ENCODE assay signal across 27 mouse cellular contexts in the genomic region with DNA sequence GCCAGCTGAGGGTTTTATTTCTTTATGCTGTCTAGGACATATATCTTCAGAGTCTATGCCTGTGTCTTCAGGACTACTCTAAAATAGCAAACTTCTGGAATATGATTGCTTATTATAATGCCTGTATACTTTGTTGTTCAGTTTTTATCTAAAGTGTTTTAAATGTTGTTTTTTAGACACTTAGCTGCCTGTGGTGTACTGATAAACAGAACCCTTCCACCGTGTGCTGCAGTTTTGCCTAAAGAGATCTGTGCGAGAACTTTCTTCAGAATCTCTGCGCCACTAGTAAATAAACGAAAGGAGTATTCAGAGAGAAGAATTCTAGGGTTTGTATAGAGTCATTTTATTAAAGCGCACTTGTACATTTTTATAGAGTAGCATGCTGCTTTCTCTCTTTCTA. TPM values are rescaled to one million over a fixed set of nuclear protein-coding genes. Genes with fewer than 3 reads are reported as not detected.
DNase-seq lines count a peak whose midpoint lies in the region; ATAC-seq lines count a peak whose summit lies in the region.
"Had no signal": no experiment of that assay in that cellular context is flagged by ENCODE, and none has a peak within 500 bp of the region (broad histone marks: within the 10 kb centered on the region; RNA-seq: fewer than 3 reads in every experiment).

No protein-coding gene starts in this region.

- H3K27me3 ChIP-seq in liver, embryonic 11.5 days (replicated peaks; ENCODE audit: control insufficient read depth, insufficient read depth, low read length): no peaks in the 10 kb centered on the region
- no peaks in the 10 kb centered on the region for H3K27me3 ChIP-seq in liver, embryonic 13.5 days
- H3K27me3 ChIP-seq in liver, embryonic 16.5 days (ENCODE audit: control insufficient read depth, insufficient read depth, low read depth, low read length): no peaks in the 10 kb centered on the region
- H3K27me3 ChIP-seq: embryonic facial prominence, embryonic 12.5 days; embryonic facial prominence, embryonic 15.5 days; heart, embryonic 13.5 days; Patski had no signal

- 69% methylated on average over 5 of the region's 5 CpGs for WGBS in liver, embryonic 11.5 days
- WGBS in liver, embryonic 13.5 days (ENCODE audit: insufficient replicate concordance): 49% methylated on average over 5 of the region's 5 CpGs
- WGBS in liver, embryonic 16.5 days (ENCODE audit: insufficient replicate concordance): 47% methylated on average over 5 of the region's 5 CpGs

- H3K9ac ChIP-seq in liver, embryonic 11.5 days (ENCODE audit: low read depth, low read length): no peak overlapping the region
- H3K9ac ChIP-seq in liver, embryonic 13.5 days: peak overlapping the region; percentile 1; the same call in 1 of the 2 replicates
- no peak overlapping the region for H3K9ac ChIP-seq in liver, embryonic 16.5 days (ENCODE audit: low read depth, low read length)
- H3K9ac ChIP-seq: embryonic facial prominence, embryonic 12.5 days; embryonic facial prominence, embryonic 15.5 days; forebrain, postnatal 0 days; heart, embryonic 13.5 days; hindbrain, embryonic 14.5 days had no signal

- H3K36me3 ChIP-seq in liver, embryonic 11.5 days (ENCODE audit: control insufficient read depth, insufficient read depth, low read length): peaks cover 12% of the 10 kb centered on the region
- peaks cover 38% of the 10 kb centered on the region for H3K36me3 ChIP-seq in liver, embryonic 13.5 days
- H3K36me3 ChIP-seq in liver, embryonic 16.5 days (ENCODE audit: control insufficient read depth, insufficient read depth): peaks cover 14% of the 10 kb centered on the region

- no peak for ATAC-seq in liver, embryonic 11.5 days (replicated peaks; ENCODE audit: low FRiP score)
- ATAC-seq in liver, embryonic 13.5 days (ENCODE audit: low read depth): peak; percentile 53; the same call in 1 of the 2 replicates
- peak; percentile 49; the same call in 1 of the 2 replicates for ATAC-seq in liver, embryonic 16.5 days (ENCODE audit: low read depth)
- peak; percentile 63 for ATAC-seq in megakaryocyte-erythroid progenitor cell, adult 5-6 weeks (replicated peaks; ENCODE audit: low FRiP score, low TSS enrichment, poor library complexity, severe bottlenecking)
- ATAC-seq: forebrain, embryonic 14.5 days; forebrain, postnatal 0 days; hindbrain, postnatal 0 days; Patski had no signal

- 0 out of 2 replicates have a peak overlapping the region, but pooled peaks have one; percentile 13 for H3K27ac ChIP-seq in liver, embryonic 11.5 days (ENCODE audit: low read depth, low read length)
- H3K27ac ChIP-seq in liver, embryonic 13.5 days: peak overlapping the region; percentile 57
- H3K27ac ChIP-seq in liver, embryonic 16.5 days (ENCODE audit: low read length): peak overlapping the region; percentile 35
- H3K27ac ChIP-seq: embryonic facial prominence, embryonic 12.5 days; embryonic facial prominence, embryonic 15.5 days; forebrain, embryonic 10.5 days; heart, embryonic 13.5 days; hindbrain, embryonic 14.5 days; hindbrain, postnatal 0 days had no signal

- DNase-seq in liver, embryonic 11.5 days (ENCODE audit: low spot score): no peak
- DNase-seq in liver: no peak
- no peak for DNase-seq in liver, embryonic 13.5 days
- DNase-seq in kidney, adult 8-10 months: no peak
- DNase-seq in kidney, postnatal 36 days: no peak
- DNase-seq in layer of hippocampus, postnatal 36 days: no peak
- DNase-seq: adrenal gland, postnatal 10 days; cerebellum, adult 11 months; cerebellum, adult 2 months; cerebellum, adult 9-11 months; cerebellum, postnatal 25 days; forebrain, postnatal 0 days; gastrocnemius, postnatal 25 days; heart, adult 18-20 months; heart, postnatal 14 days; heart, postnatal 4 days had no signal

- H3K9me3 ChIP-seq in liver, embryonic 11.5 days (ENCODE audit: control insufficient read depth, low read length): no peaks in the 10 kb centered on the region
- H3K9me3 ChIP-seq in liver, embryonic 13.5 days (replicated peaks): no peaks in the 10 kb centered on the region
- H3K9me3 ChIP-seq in liver, embryonic 16.5 days (replicated peaks; ENCODE audit: control insufficient read depth, low read length): no peaks in the 10 kb centered on the region
- H3K9me3 ChIP-seq: embryonic facial prominence, embryonic 12.5 days; embryonic facial prominence, embryonic 15.5 days; forebrain, embryonic 10.5 days; heart, embryonic 13.5 days had no signal

- no peak overlapping the region for H3K4me3 ChIP-seq in liver, embryonic 11.5 days (ENCODE audit: low read depth, low read length)
- H3K4me3 ChIP-seq in liver, embryonic 13.5 days (replicated peaks): no peak overlapping the region
- H3K4me3 ChIP-seq in liver, embryonic 16.5 days (ENCODE audit: low read depth, low read length): no peak overlapping the region
- H3K4me3 ChIP-seq: embryonic facial prominence, embryonic 12.5 days; embryonic facial prominence, embryonic 15.5 days; erythroblast, embryonic 14.5 days; forebrain, embryonic 10.5 days; heart, embryonic 13.5 days had no signal

- H3K4me2 ChIP-seq in liver, embryonic 11.5 days: no peak overlapping the region
- H3K4me2 ChIP-seq in liver, embryonic 13.5 days: no peak overlapping the region
- H3K4me2 ChIP-seq in liver, embryonic 16.5 days (ENCODE audit: low read depth, low read length): no peak overlapping the region
- H3K4me2 ChIP-seq: embryonic facial prominence, embryonic 12.5 days; embryonic facial prominence, embryonic 15.5 days; heart, embryonic 13.5 days; hindbrain, embryonic 14.5 days had no signal

- H3K4me1 ChIP-seq in liver, embryonic 11.5 days (replicated peaks; ENCODE audit: control insufficient read depth, insufficient read depth, low read length): peaks cover 8% of the 10 kb centered on the region; the same call in 1 of the 2 replicates
- peaks cover 53% of the 10 kb centered on the region for H3K4me1 ChIP-seq in liver, embryonic 13.5 days (replicated peaks)
- H3K4me1 ChIP-seq in liver, embryonic 16.5 days (ENCODE audit: control insufficient read depth, low read depth, low read length): peaks cover 12% of the 10 kb centered on the region
- H3K4me1 ChIP-seq: embryonic facial prominence, embryonic 12.5 days; embryonic facial prominence, embryonic 15.5 days; forebrain, embryonic 10.5 days had no signal

RNA-seq across cellular contexts. Expression of gene Coq10b, which starts 8.5 kb away (rescaled TPM):
- polyA plus RNA-seq in liver, embryonic 11.5 days (2014; fragmentation: Nextera tagmentation; extraction: Ambion mirVana): 21.1 and 22.2 TPM in 2 replicates
- 17.6 and 20.6 TPM in 2 replicates for polyA plus RNA-seq in liver, embryonic 13.5 days (2015; fragmentation: Nextera tagmentation; extraction: Ambion mirVana)
- polyA plus RNA-seq in liver, embryonic 16.5 days (2015; fragmentation: Nextera tagmentation; extraction: Ambion mirVana): 12.0 and 12.7 TPM in 2 replicates
- total RNA-seq in megakaryocyte-erythroid progenitor cell, adult 5-6 weeks (2014; fragmentation: Nextera tagmentation): 10.8 and 15.6 TPM in 2 replicates
- 15.7 and 29.5 TPM in 2 replicates for total RNA-seq in megakaryocyte-erythroid progenitor cell, adult 5-6 weeks (2017)
- 10 to 100 TPM; 19.7 to 21.2 TPM for total RNA-seq in layer of hippocampus, postnatal 36 days (2021)

RNA-seq across cellular contexts. Expression of gene Hspe1, which starts 26.8 kb away (rescaled TPM):
- 894 and 968 TPM in 2 replicates for polyA plus RNA-seq in liver, embryonic 11.5 days (2014; fragmentation: Nextera tagmentation; extraction: Ambion mirVana)
- 600 and 712 TPM in 2 replicates for polyA plus RNA-seq in liver, embryonic 13.5 days (2015; fragmentation: Nextera tagmentation; extraction: Ambion mirVana)
- polyA plus RNA-seq in liver, embryonic 16.5 days (2015; fragmentation: Nextera tagmentation; extraction: Ambion mirVana): 269 and 326 TPM in 2 replicates
- 836 and 866 TPM in 2 replicates for total RNA-seq in megakaryocyte-erythroid progenitor cell, adult 5-6 weeks (2014; fragmentation: Nextera tagmentation)
- 921 and 969 TPM in 2 replicates for total RNA-seq in megakaryocyte-erythroid progenitor cell, adult 5-6 weeks (2017)
- 100 to 1,000 TPM; 111 to 118 TPM for total RNA-seq in layer of hippocampus, postnatal 36 days (2021)

RNA-seq across cellular contexts. Expression of gene Hspd1, which starts 26.9 kb away (rescaled TPM):
- polyA plus RNA-seq in liver, embryonic 11.5 days (2014; fragmentation: Nextera tagmentation; extraction: Ambion mirVana): 809 and 855 TPM in 2 replicates
- polyA plus RNA-seq in liver, embryonic 13.5 days (2015; fragmentation: Nextera tagmentation; extraction: Ambion mirVana): 478 and 596 TPM in 2 replicates
- polyA plus RNA-seq in liver, embryonic 16.5 days (2015; fragmentation: Nextera tagmentation; extraction: Ambion mirVana): 236 and 253 TPM in 2 replicates
- total RNA-seq in megakaryocyte-erythroid progenitor cell, adult 5-6 weeks (2014; fragmentation: Nextera tagmentation): 526 and 530 TPM in 2 replicates
- total RNA-seq in megakaryocyte-erythroid progenitor cell, adult 5-6 weeks (2017): 929 and 1,055 TPM in 2 replicates
- 100 to 1,000 TPM; 189 to 190 TPM for total RNA-seq in layer of hippocampus, postnatal 36 days (2021)

RNA-seq across cellular contexts. Expression of gene Sf3b1, which starts 33.8 kb away (rescaled TPM):
- polyA plus RNA-seq in liver, embryonic 11.5 days (2014; fragmentation: Nextera tagmentation; extraction: Ambion mirVana): 223 and 255 TPM in 2 replicates
- polyA plus RNA-seq in liver, embryonic 13.5 days (2015; fragmentation: Nextera tagmentation; extraction: Ambion mirVana): 171 and 213 TPM in 2 replicates
- 118 and 121 TPM in 2 replicates for polyA plus RNA-seq in liver, embryonic 16.5 days (2015; fragmentation: Nextera tagmentation; extraction: Ambion mirVana)
- 192 and 240 TPM in 2 replicates for total RNA-seq in megakaryocyte-erythroid progenitor cell, adult 5-6 weeks (2014; fragmentation: Nextera tagmentation)
- 311 and 350 TPM in 2 replicates for total RNA-seq in megakaryocyte-erythroid progenitor cell, adult 5-6 weeks (2017)
- 100 to 1,000 TPM; 159 to 160 TPM for total RNA-seq in layer of hippocampus, postnatal 36 days (2021)
